Mouse (Mus musculus) midbrain, embryonic 16.5 days (tissue): ENCODE results near the gene Hist1h2bh. TPM values are rescaled to one million over a fixed set of nuclear protein-coding genes. Genes with fewer than 3 reads are reported as not detected.
"Not testable (repeated sequence)": the region's sequence is repeated elsewhere in the genome, so short reads cannot be mapped to it uniquely, and the experiment has no call there.

Experiments used
- ATAC-seq: fragments of 200-750 bp; cut with Nextera tagmentation; 2 replicates; pipeline ENCODE4 v1.8.0; 2017; ENCODE audit warnings: moderate TSS enrichment
- H3K27ac ChIP-seq: fragments of 300-500 bp; sonication (generic); 2 replicates; pipeline ENCODE4 v1.5.1; 2014; ENCODE audit warnings: mild to moderate bottlenecking, low read length, mixed read lengths
- H3K27me3 ChIP-seq: fragments of 300-500 bp; sonication (generic); 2 replicates; pipeline ENCODE4 v1.6.1; 2014; ENCODE audit warnings: low read depth, low read length, mixed read lengths; ENCODE audit not compliant: control insufficient read depth, insufficient read depth
- H3K36me3 ChIP-seq: fragments of 300-500 bp; sonication (generic); 2 replicates; pipeline ENCODE4 v1.6.1; 2014; ENCODE audit warnings: mild to moderate bottlenecking, low read length, moderate library complexity, mixed read lengths; ENCODE audit not compliant: control insufficient read depth, insufficient read depth
- H3K4me1 ChIP-seq: fragments of 300-500 bp; sonication (generic); 2 replicates; pipeline ENCODE4 v1.6.1; 2014; ENCODE audit warnings: mild to moderate bottlenecking, low read length, mixed read lengths; ENCODE audit not compliant: control insufficient read depth, insufficient read depth
- H3K4me2 ChIP-seq: fragments of 300-500 bp; sonication (generic); 2 replicates; pipeline ENCODE4 v1.6.1; 2014; ENCODE audit warnings: mild to moderate bottlenecking, low read length, mixed read lengths
- H3K4me3 ChIP-seq: fragments of 300-500 bp; sonication (generic); 2 replicates; pipeline ENCODE4 v1.5.1; 2014; ENCODE audit warnings: low read depth, mild to moderate bottlenecking, low read length, moderate library complexity, mixed read lengths
- H3K9ac ChIP-seq: fragments of 300-500 bp; sonication (generic); 2 replicates; pipeline ENCODE4 v1.6.1; 2014; ENCODE audit warnings: low read depth, low read length, mixed read lengths
- H3K9me3 ChIP-seq: fragments of 300-500 bp; sonication (generic); replicated peaks from 2 replicates; pipeline ENCODE4 v1.6.1; 2014; ENCODE audit warnings: mild to moderate bottlenecking, low read length, mixed read lengths; ENCODE audit not compliant: control insufficient read depth, poor library complexity, severe bottlenecking
- WGBS: fragments of 180-500 bp; shearing (Covaris S2); extraction: QIAGEN DNeasy Blood & Tissue Kit; methylation state at CpG from one replicate; pipeline ENCODE4 v1.1.7; 2014; 5-methylcytosine and 5-hydroxymethylcytosine counted together
- polyA plus RNA-seq: library from polyadenylated mRNA; unstranded; fragments of >200 nt; fragmentation: Nextera tagmentation; extraction: Ambion mirVana; gene quantifications from 2 replicates; pipeline ENCODE4 v1.2.1, GENCODE M21; 2015

Gene Hist1h2bh
- polyA plus RNA-seq, 1 experiment from 2014 or later, result not detected

GRCm38 (mm10) chr13:23583387-23584068 is 40.3 kb upstream of the Hist1h2bh start:
- H3K27ac ChIP-seq, result no peak overlapping the region

GRCm38 (mm10) chr13:23582219-23583056 is 39.2 kb upstream of the Hist1h2bh start:
- WGBS, result 5% methylated on average over 6 of the region's 6 CpGs
- H3K36me3 ChIP-seq, result no peaks in the 10 kb centered on the region
- H3K9ac ChIP-seq, result peak overlapping the region; percentile 72
- H3K27me3 ChIP-seq, result no peaks in the 10 kb centered on the region
- peak overlapping the region; percentile 51 for H3K4me3 ChIP-seq
- no peaks in the 10 kb centered on the region for H3K9me3 ChIP-seq
- peaks cover 26% of the 10 kb centered on the region for H3K4me1 ChIP-seq
- H3K27ac ChIP-seq, result peak overlapping the region; percentile 80
- H3K4me2 ChIP-seq, result peak overlapping the region; percentile 94
- no peak for ATAC-seq

More at GRCm38 (mm10) chr13:23583387-23584068, 40.3 kb upstream of the Hist1h2bh start:
- no peak for ATAC-seq
- no peak overlapping the region for H3K4me2 ChIP-seq
- H3K36me3 ChIP-seq, result no peaks in the 10 kb centered on the region
- H3K27me3 ChIP-seq, result no peaks in the 10 kb centered on the region
- H3K9ac ChIP-seq, result no peak overlapping the region
- H3K4me1 ChIP-seq, result peaks cover 26% of the 10 kb centered on the region
- no peak overlapping the region for H3K4me3 ChIP-seq
- no peaks in the 10 kb centered on the region for H3K9me3 ChIP-seq

GRCm38 (mm10) chr13:23581408-23582218 is 38.4 kb upstream of the Hist1h2bh start, which contains the start of gene Hist1h4d:
Hist1h4d (plus strand) TSS chr13:23581598.
- no peaks in the 10 kb centered on the region for H3K36me3 ChIP-seq
- peak within 1 kb of the TSS; percentile 94 for H3K4me2 ChIP-seq
- peak; percentile 94 for ATAC-seq
- peak within 1 kb of the TSS; percentile 80 for H3K27ac ChIP-seq
- peak within 1 kb of the TSS; percentile 72 for H3K9ac ChIP-seq
- peak within 1 kb of the TSS; percentile 51 for H3K4me3 ChIP-seq
- no peaks in the 10 kb centered on the region for H3K27me3 ChIP-seq
- WGBS, result under 1% methylated on average over 43 of the region's 43 CpGs
- peaks cover 25% of the 10 kb centered on the region for H3K4me1 ChIP-seq
- no peaks in the 10 kb centered on the region for H3K9me3 ChIP-seq

GRCm38 (mm10) chr13:23577835-23578234 is 34.6 kb upstream of the Hist1h2bh start:
- no peak overlapping the region for H3K27ac ChIP-seq
- H3K9ac ChIP-seq, result no peak overlapping the region
- no peak for ATAC-seq
- H3K4me1 ChIP-seq, result peaks cover 25% of the 10 kb centered on the region
- no peaks in the 10 kb centered on the region for H3K9me3 ChIP-seq
- no peak overlapping the region for H3K4me3 ChIP-seq
- H3K36me3 ChIP-seq, result no peaks in the 10 kb centered on the region
- no peaks in the 10 kb centered on the region for H3K27me3 ChIP-seq
- 100% methylated on average over 1 of the region's 1 CpGs for WGBS
- H3K4me2 ChIP-seq, result no peak overlapping the region

GRCm38 (mm10) chr13:23576906-23577639 is 33.9 kb upstream of the Hist1h2bh start:
- no peaks in the 10 kb centered on the region for H3K36me3 ChIP-seq
- WGBS, result 46% methylated on average over 6 of the region's 6 CpGs
- H3K4me1 ChIP-seq, result peaks cover 26% of the 10 kb centered on the region
- H3K4me2 ChIP-seq, result peak overlapping the region; percentile 78
- no peak overlapping the region for H3K4me3 ChIP-seq
- H3K9ac ChIP-seq, result no peak overlapping the region
- no peaks in the 10 kb centered on the region for H3K9me3 ChIP-seq
- no peak overlapping the region for H3K27ac ChIP-seq
- no peak for ATAC-seq
- no peaks in the 10 kb centered on the region for H3K27me3 ChIP-seq

- Histone ChIP-seq H3K4me3 (peak overlapping the region; percentile 40), H3K27ac (no peak overlapping the region; the same call in 1 of the 2 replicates), H3K9me3 (no peaks in the 10 kb centered on the region), H3K27me3 (no peaks in the 10 kb centered on the region), H3K9ac (no peak overlapping the region; the same call in 1 of the 2 replicates), H3K4me1 (peaks cover 27% of the 10 kb centered on the region), H3K36me3 (no peaks in the 10 kb centered on the region), H3K4me2 (peak overlapping the region; percentile 78)
- ATAC-seq, result no peak
- WGBS, result 8% methylated on average over 7 of the region's 7 CpGs
Measured at GRCm38 (mm10) chr13:23576351-23576881, 33.2 kb upstream of the Hist1h2bh start.

- peak overlapping the region; percentile 60 for H3K9ac ChIP-seq
- peak overlapping the region; percentile 75 for H3K27ac ChIP-seq
- not testable (repeated sequence) for H3K36me3 ChIP-seq, H3K27me3 ChIP-seq, H3K9me3 ChIP-seq, ATAC-seq
- WGBS, result 0% methylated on average over 9 of the region's 40 CpGs
- H3K4me2 ChIP-seq, result peak overlapping the region; percentile 78
- H3K4me3 ChIP-seq, result peak overlapping the region; percentile 40
- H3K4me1 ChIP-seq, result peaks cover 25% of the 10 kb centered on the region
Measured at GRCm38 (mm10) chr13:23575864-23576313, 32.7 kb upstream of the Hist1h2bh start.

- H3K27me3 ChIP-seq, result no peaks in the 10 kb centered on the region
- H3K36me3 ChIP-seq, result no peaks in the 10 kb centered on the region
- H3K4me1 ChIP-seq, result peaks cover 26% of the 10 kb centered on the region
- H3K27ac ChIP-seq, result peak within 1 kb of the TSS; percentile 81
- under 1% methylated on average over 18 of the region's 18 CpGs for WGBS
- H3K4me2 ChIP-seq, result peak within 1 kb of the TSS; percentile 78
- no peaks in the 10 kb centered on the region for H3K9me3 ChIP-seq
- H3K4me3 ChIP-seq, result peak within 1 kb of the TSS; percentile 40
- H3K9ac ChIP-seq, result peak within 1 kb of the TSS; percentile 60
- peak; percentile 51 for ATAC-seq
Measured at GRCm38 (mm10) chr13:23575271-23575851, 32.2 kb upstream of the Hist1h2bh start, which contains the start of gene Hist1h3d. Hist1h3d (plus strand) TSS chr13:23575763.
